Mouse (Mus musculus) intestine, postnatal 0 days (tissue): ENCODE results near the gene Chn2. TPM values are rescaled to one million over a fixed set of nuclear protein-coding genes. Genes with fewer than 3 reads are reported as not detected.

Source experiments
- ATAC-seq: fragments of 200-750 bp; cut with Nextera tagmentation; 2 replicates; pipeline ENCODE4 v1.8.0; 2017; ENCODE audit warnings: mild to moderate bottlenecking, moderate TSS enrichment, moderate library complexity
- H3K27ac ChIP-seq: fragments of 300-500 bp; sonication (generic); 2 replicates; pipeline ENCODE4 v1.5.1; 2014; ENCODE audit warnings: mild to moderate bottlenecking, low read depth, low read length, moderate library complexity
- H3K27me3 ChIP-seq: fragments of 300-500 bp; sonication (generic); replicated peaks from 2 replicates; pipeline ENCODE4 v1.6.1; 2014; ENCODE audit warnings: low read length, mixed read lengths; ENCODE audit not compliant: control insufficient read depth, insufficient read depth
- H3K36me3 ChIP-seq: fragments of 300-500 bp; sonication (generic); 2 replicates; pipeline ENCODE4 v1.6.1; 2014; ENCODE audit warnings: mild to moderate bottlenecking, moderate library complexity; ENCODE audit not compliant: control insufficient read depth, insufficient read depth
- H3K4me1 ChIP-seq: fragments of 300-500 bp; sonication (generic); replicated peaks from 2 replicates; pipeline ENCODE4 v1.6.1; 2014; ENCODE audit warnings: antibody characterized with exemption, low read length, mixed read lengths; ENCODE audit not compliant: control insufficient read depth, insufficient read depth
- H3K4me2 ChIP-seq: fragments of 300-500 bp; sonication (generic); replicated peaks from 2 replicates; pipeline ENCODE4 v1.6.1; 2014; ENCODE audit warnings: low read depth, mild to moderate bottlenecking, moderate library complexity
- H3K4me3 ChIP-seq: fragments of 300-500 bp; sonication (generic); 2 replicates; pipeline ENCODE4 v1.5.1; 2014; ENCODE audit warnings: low read depth, low read length
- H3K9ac ChIP-seq: fragments of 300-500 bp; sonication (generic); 2 replicates; pipeline ENCODE4 v1.6.1; 2014; ENCODE audit warnings: mild to moderate bottlenecking, low read depth, low read length
- H3K9me3 ChIP-seq: fragments of 300-500 bp; sonication (generic); 2 replicates; pipeline ENCODE4 v1.6.1; 2016; ENCODE audit warnings: mixed run types; ENCODE audit not compliant: control insufficient read depth
- CTCF ChIP-seq: sonication (generic); IDR thresholded peaks from 2 replicates; pipeline ENCODE4 v1.5.1; 2016; ENCODE audit warnings: low read depth, mild to moderate bottlenecking, control low read depth, antibody characterized with exemption, moderate library complexity
- WGBS: fragments of 180-500 bp; shearing (Covaris S2); extraction: QIAGEN DNeasy Blood & Tissue Kit; methylation state at CpG from one replicate; pipeline ENCODE4 v1.1.7; 2014; 5-methylcytosine and 5-hydroxymethylcytosine counted together
- polyA plus RNA-seq: library from polyadenylated mRNA; unstranded; fragments of >200 nt; fragmentation: Nextera tagmentation; extraction: Ambion mirVana; gene quantifications from 2 replicates; pipeline ENCODE4 v1.2.1, GENCODE M21; 2015

Gene Chn2
- polyA plus RNA-seq, 1 experiment from 2014 or later: 19.6 TPM

DNA sequence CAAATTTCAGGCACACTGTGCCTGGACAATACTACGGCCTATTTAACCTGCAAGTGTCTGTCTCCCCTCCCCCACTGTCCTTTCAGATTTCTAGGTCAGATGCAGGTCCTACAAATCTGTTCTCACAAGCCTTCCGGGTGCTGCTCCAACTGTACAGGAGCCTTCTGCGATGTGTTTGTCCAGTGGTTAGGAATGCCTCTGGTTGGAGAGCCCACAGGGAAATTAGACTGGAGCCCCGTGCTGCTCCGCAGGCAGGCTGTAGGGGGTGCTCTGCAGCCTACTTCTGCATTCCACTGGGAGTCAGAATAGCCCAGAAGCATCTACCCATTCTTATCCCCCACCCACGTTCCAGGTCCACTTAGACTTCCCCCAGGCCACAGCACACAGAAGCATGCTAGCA, 215.4 kb downstream of the Chn2 start:
- H3K9me3 ChIP-seq: no peaks in the 10 kb centered on the region
- no peaks in the 10 kb centered on the region for H3K4me1 ChIP-seq
- no peaks in the 10 kb centered on the region for H3K27me3 ChIP-seq
- no peaks in the 10 kb centered on the region; the same call in 1 of the 2 replicates for H3K36me3 ChIP-seq
- ATAC-seq: no peak
- 73% methylated on average over 6 of the region's 6 CpGs for WGBS
- TF ChIP-seq CTCF: peak; percentile 61
- H3K4me2 ChIP-seq: no peak overlapping the region
- no peak overlapping the region for H3K9ac ChIP-seq
- H3K4me3 ChIP-seq: no peak overlapping the region
- H3K27ac ChIP-seq: no peak overlapping the region

DNA sequence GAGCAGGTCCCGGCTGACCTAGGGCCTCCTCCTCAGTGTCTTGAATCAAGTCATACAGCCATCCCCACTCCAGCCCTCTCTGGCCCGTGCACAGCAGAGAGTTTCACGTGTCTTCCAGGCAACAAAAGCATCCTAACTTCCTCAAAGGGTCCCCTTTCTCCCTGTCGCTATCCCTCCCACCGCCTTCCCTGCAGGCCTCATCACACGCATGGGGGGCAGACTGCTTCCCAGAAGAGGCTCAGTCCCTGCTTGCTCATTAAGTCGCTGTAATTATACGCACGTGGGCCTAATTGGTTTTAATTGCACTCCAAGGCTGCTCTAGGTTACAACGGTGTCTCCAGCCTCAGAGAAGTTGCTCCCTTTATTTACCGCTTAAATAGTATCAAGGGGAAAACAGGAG, 216.0 kb downstream of the Chn2 start:
- H3K4me2 ChIP-seq: no peak overlapping the region
- ATAC-seq: no peak
- no peak overlapping the region for H3K27ac ChIP-seq
- whole genome bisulfite sequencing: 80% methylated on average over 11 of the region's 11 CpGs
- H3K9me3 ChIP-seq: no peaks in the 10 kb centered on the region
- H3K36me3 ChIP-seq: no peaks in the 10 kb centered on the region; the same call in 1 of the 2 replicates
- H3K9ac ChIP-seq: no peak overlapping the region
- no peak overlapping the region for H3K4me3 ChIP-seq
- H3K27me3 ChIP-seq: no peaks in the 10 kb centered on the region
- no peaks in the 10 kb centered on the region for H3K4me1 ChIP-seq
- TF ChIP-seq CTCF: no peak

DNA sequence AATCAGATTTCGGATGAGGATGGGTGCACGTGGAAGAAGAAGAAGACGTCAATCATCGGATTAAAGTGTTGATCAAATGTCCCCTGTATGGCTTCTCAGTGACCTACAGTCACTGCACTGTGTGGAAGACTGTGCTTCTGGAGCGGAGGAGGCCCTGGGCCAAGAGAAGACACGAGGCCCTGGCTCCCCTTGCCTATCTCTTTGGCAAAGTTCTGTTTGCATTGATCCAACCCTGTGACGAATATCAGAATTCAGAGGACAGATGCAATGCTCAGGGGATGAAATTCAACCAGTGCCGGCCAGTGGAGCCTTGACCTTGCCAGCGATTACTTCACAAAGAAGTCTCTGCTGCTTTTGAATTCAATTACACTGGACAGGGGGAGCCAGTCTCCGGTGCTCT, 217.0 kb downstream of the Chn2 start:
- Histone ChIP-seq H3K27ac (no peak overlapping the region), H3K4me3 (no peak overlapping the region), H3K4me2 (no peak overlapping the region), H3K4me1 (no peaks in the 10 kb centered on the region), H3K9me3 (no peaks in the 10 kb centered on the region), H3K9ac (no peak overlapping the region), H3K36me3 (no peaks in the 10 kb centered on the region; the same call in 1 of the 2 replicates), H3K27me3 (no peaks in the 10 kb centered on the region)
- no peak for ATAC-seq
- no peak for TF ChIP-seq CTCF
- 86% methylated on average over 10 of the region's 10 CpGs for WGBS

DNA sequence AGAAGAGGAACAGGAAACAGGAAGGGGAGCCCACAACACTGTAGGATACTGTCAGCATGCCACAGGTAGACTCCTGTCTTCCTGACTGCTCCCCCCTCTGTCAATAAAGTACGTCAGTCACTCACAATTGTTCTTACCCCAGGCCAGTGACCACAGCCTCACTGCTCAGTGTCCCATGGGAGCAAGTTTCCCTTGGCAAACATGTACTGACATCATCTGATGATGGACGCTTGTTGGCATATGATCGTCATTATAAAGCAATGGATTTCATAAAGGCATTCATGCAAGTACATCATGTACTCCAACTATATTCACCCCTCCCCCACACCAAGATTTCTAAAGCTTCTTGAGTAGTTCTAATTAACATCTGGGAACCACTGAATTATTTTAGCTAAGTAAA, 218.2 kb downstream of the Chn2 start:
- H3K27ac ChIP-seq: no peak overlapping the region
- no peaks in the 10 kb centered on the region for H3K4me1 ChIP-seq
- no peak overlapping the region for H3K4me2 ChIP-seq
- no peak overlapping the region for H3K9ac ChIP-seq
- no peaks in the 10 kb centered on the region; the same call in 1 of the 2 replicates for H3K36me3 ChIP-seq
- 83% methylated on average over 3 of the region's 3 CpGs for WGBS
- H3K27me3 ChIP-seq: no peaks in the 10 kb centered on the region
- ATAC-seq: no peak
- H3K4me3 ChIP-seq: no peak overlapping the region
- no peak for TF ChIP-seq CTCF
- no peaks in the 10 kb centered on the region for H3K9me3 ChIP-seq

DNA sequence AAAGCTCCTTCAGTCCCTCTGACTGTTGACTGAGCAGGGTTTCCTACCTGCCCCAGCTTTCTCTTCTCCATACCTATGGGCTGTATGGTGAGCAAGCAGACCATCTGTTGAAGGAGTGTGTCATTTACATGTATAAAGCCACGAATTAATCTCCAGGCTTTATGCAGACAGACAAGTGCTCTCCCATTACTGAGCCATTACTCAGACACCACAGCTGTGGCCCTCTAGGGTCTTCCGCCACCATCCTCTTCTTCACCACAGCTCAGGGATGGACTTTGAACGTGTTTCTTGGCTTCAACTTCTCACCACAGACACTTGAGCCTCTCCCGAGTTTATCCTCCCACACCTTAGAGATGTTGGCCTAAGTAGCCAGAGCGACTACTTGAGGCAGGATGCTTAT, 219.1 kb downstream of the Chn2 start:
- Histone ChIP-seq H3K27ac (no peak overlapping the region), H3K9me3 (no peaks in the 10 kb centered on the region), H3K4me3 (no peak overlapping the region), H3K27me3 (no peaks in the 10 kb centered on the region), H3K4me1 (no peaks in the 10 kb centered on the region), H3K36me3 (no peaks in the 10 kb centered on the region; the same call in 1 of the 2 replicates), H3K9ac (no peak overlapping the region), H3K4me2 (no peak overlapping the region)
- 70% methylated on average over 5 of the region's 5 CpGs for WGBS
- TF ChIP-seq CTCF: no peak
- ATAC-seq: no peak

DNA sequence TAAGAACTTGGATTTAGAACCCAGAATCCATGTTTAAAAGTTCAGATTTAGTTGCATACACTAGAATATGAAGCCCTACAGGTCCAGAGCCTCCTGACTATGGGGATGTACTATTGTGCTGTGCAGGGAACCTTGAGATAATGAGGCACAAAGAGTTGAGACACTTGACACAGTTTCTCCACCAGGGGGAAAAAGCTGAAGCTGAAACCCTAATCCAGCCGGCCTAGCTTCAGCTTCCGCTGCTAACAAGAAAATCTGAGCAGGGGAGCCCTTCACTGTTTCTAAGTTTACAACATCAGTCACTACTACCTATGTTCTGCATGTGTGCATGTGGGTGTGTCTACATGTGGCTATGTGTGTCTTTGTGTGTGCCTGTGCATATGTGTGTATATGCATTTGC, 223.4 kb downstream of the Chn2 start:
- Histone ChIP-seq H3K4me3 (no peak overlapping the region), H3K4me1 (no peaks in the 10 kb centered on the region), H3K4me2 (no peak overlapping the region), H3K9ac (no peak overlapping the region), H3K27ac (no peak overlapping the region), H3K27me3 (no peaks in the 10 kb centered on the region), H3K36me3 (no peaks in the 10 kb centered on the region; the same call in 1 of the 2 replicates), H3K9me3 (no peaks in the 10 kb centered on the region)
- ATAC-seq: no peak
- peak; percentile 57 for TF ChIP-seq CTCF
- WGBS: 70% methylated on average over 2 of the region's 2 CpGs

DNA sequence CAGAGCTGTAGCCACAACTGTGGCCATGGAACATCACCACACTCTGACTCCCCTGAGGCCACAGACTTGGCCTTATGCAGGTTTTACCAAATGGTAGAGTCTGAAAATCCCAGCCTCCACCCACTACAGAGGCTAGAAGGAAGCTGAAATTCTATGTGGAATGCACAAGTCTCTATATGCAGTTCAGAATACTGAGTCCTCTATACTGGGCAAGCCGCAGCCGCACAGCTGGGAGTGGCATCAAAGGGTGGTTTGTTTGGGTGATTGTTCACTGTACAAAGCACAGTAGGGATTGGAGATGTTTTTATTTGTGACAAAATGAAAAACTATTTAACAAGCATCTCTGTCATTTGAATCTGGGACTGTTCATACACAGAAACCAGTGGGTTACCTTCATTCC, 224.5 kb downstream of the Chn2 start:
- TF ChIP-seq CTCF: no peak
- 92% methylated on average over 2 of the region's 2 CpGs for WGBS
- no peak overlapping the region for H3K9ac ChIP-seq
- H3K4me3 ChIP-seq: no peak overlapping the region
- no peak overlapping the region for H3K27ac ChIP-seq
- no peaks in the 10 kb centered on the region for H3K27me3 ChIP-seq
- H3K4me2 ChIP-seq: no peak overlapping the region
- no peaks in the 10 kb centered on the region for H3K9me3 ChIP-seq
- no peaks in the 10 kb centered on the region for H3K4me1 ChIP-seq
- no peaks in the 10 kb centered on the region for H3K36me3 ChIP-seq
- ATAC-seq: no peak
